Mouse (Mus musculus) left cerebral cortex, adult 9 months (tissue): Measurements from ENCODE around the gene Zfp13.
"Not testable (repeated sequence)": the region's sequence is repeated elsewhere in the genome, so short reads cannot be mapped to it uniquely, and the experiment has no call there.

Source experiments
- DNase-seq, 2 experiments: peaks; one replicate each; pipeline ENCODE4 v3.0.0; 2022; ENCODE audit warnings: low spot score in 2 of 2

Zfp13 gene

GRCm38 (mm10) chr17:23533591-23534490 lies 65.4 kb downstream of the Zfp13 start:
- not testable (repeated sequence) for DNase-seq

- not testable (repeated sequence) for DNase-seq
Observed at GRCm38 (mm10) chr17:23531408-23531807, 67.9 kb downstream of the Zfp13 start.
